Mouse (Mus musculus): ENCODE measurements around the gene Slc25a30. TPM values are rescaled to one million over a fixed set of nuclear protein-coding genes. Genes with fewer than 3 reads are reported as not detected.

Slc25a30 gene
- polyA plus RNA-seq, 1 experiment, result 7.7 TPM

DNA sequence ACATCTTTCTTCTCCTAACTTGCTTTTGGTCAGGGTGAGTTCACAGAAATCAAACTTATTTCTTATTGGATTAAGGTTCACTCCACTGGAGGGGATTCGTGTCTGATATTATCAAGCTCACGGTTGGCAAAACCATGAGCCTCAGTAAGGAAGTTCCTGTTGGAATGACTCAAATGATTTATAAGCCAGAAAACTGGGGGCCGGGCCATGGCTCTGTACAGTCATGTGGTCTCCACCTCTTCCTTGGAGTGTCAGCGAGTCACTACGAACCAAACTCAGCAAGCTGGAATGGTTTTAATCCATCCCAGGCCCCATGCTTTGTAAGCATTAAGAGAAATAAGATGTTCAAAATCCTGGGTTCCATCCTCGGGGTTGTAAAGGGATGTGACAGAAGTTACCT lies 29.9 kb downstream of the Slc25a30 start:
- no peak for DNase-seq
- WGBS, result 61% methylated on average over 6 of the region's 6 CpGs
- Histone ChIP-seq H3K4me1 (ENCODE audit: control insufficient read depth, insufficient read depth, low read length) (peaks cover 3% of the 10 kb centered on the region; the same call in 1 of the 2 replicates), H3K4me3 (replicated peaks; ENCODE audit: extremely low read depth, low read depth, low read length) (no peak overlapping the region)
- no peak for TF ChIP-seq POLR2A (IDR thresholded peaks at IDR 0.05; ENCODE audit: borderline replicate concordance, extremely low read depth, low read depth, low read length)
- TF ChIP-seq CTCF (IDR thresholded peaks at IDR 0.05; ENCODE audit: insufficient read depth, low read length), result no peak

DNA sequence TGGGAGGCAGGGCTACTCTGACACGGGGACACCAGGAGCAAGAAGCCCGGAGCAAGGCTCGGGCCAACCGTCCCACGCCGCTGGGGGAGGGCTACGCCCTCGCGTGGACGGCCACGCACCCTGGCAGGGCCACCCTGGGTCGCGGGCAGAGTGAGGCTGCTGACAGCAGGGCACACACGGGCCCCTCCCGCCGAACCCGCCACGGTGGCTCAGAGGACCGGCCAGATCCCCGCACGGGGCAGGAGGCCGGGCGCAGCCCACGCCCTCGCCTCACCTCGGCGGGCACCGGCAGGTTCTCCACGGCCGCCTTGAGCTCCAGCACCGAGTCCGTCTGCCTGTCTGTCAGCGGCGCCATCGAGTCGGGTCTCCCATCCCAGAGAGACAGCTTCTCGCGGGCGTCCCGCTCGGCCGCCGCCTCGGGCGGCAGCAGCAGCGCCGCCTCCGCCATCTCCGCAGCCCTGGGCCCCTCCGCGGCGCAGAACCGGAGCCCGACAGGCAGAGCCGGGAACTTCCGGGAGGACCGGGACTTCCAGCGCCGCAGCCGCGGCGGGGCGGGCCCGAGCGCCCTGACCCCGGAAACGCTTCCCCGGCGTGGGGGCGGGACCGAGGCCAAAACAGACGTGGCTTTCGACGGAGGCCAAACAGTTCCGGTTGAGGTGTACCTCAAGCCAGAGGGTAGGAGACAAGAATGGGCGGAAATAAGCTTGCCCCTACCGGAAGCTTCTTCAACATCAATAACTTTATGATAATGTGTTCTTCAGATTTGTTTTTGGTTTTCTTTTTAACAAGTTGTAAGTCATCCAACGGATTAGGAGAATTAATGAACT lies 32.6 kb downstream of the Slc25a30 start, which contains the start of gene Cog3:
Gene Cog3 (minus strand): TSS at position 527 of the 827 bp plus-strand sequence.
- peak; percentile 98 for DNase-seq
- peaks cover 5% of the 10 kb centered on the region for H3K4me1 ChIP-seq (ENCODE audit: control insufficient read depth, insufficient read depth, low read length)
- under 1% methylated on average over 78 of the region's 78 CpGs for WGBS
- TF ChIP-seq POLR2A (IDR thresholded peaks at IDR 0.05; ENCODE audit: borderline replicate concordance, extremely low read depth, low read depth, low read length) (0 out of 2 replicates have a peak, but pooled peaks have one; percentile 55), CTCF (IDR thresholded peaks at IDR 0.05; ENCODE audit: insufficient read depth, low read length) (no peak)
- peak within 1 kb of the TSS; percentile 84 for H3K4me3 ChIP-seq (replicated peaks; ENCODE audit: extremely low read depth, low read depth, low read length)

GRCm38 (mm10) chr14:75753206-75753605 lies 33.6 kb downstream of the Slc25a30 start:
- H3K4me3 ChIP-seq (replicated peaks; ENCODE audit: extremely low read depth, low read depth, low read length), result no peak overlapping the region
- WGBS, result 22% methylated on average over 8 of the region's 8 CpGs
- H3K4me1 ChIP-seq (ENCODE audit: control insufficient read depth, insufficient read depth, low read length), result peaks cover 5% of the 10 kb centered on the region
- TF ChIP-seq POLR2A (IDR thresholded peaks at IDR 0.05; ENCODE audit: borderline replicate concordance, extremely low read depth, low read depth, low read length) (no peak), CTCF (IDR thresholded peaks at IDR 0.05; ENCODE audit: insufficient read depth, low read length) (no peak)
- no peak for DNase-seq

- WGBS, result 72% methylated on average over 4 of the region's 4 CpGs
- TF ChIP-seq CTCF (IDR thresholded peaks at IDR 0.05; ENCODE audit: insufficient read depth, low read length) (no peak), POLR2A (IDR thresholded peaks at IDR 0.05; ENCODE audit: borderline replicate concordance, extremely low read depth, low read depth, low read length) (no peak)
- Histone ChIP-seq H3K4me3 (replicated peaks; ENCODE audit: extremely low read depth, low read depth, low read length) (no peak overlapping the region), H3K4me1 (ENCODE audit: control insufficient read depth, insufficient read depth, low read length) (peaks cover 5% of the 10 kb centered on the region)
- DNase-seq, result no peak
These were observed 35.8 kb downstream of the Slc25a30 start for GRCm38 (mm10) chr14:75751040-75751439.

GRCm38 (mm10) chr14:75749123-75749522 lies 37.7 kb downstream of the Slc25a30 start:
- no peak for DNase-seq
- no peak overlapping the region for H3K4me3 ChIP-seq (replicated peaks; ENCODE audit: extremely low read depth, low read depth, low read length)
- TF ChIP-seq POLR2A (IDR thresholded peaks at IDR 0.05; ENCODE audit: borderline replicate concordance, extremely low read depth, low read depth, low read length) (no peak), CTCF (IDR thresholded peaks at IDR 0.05; ENCODE audit: insufficient read depth, low read length) (no peak)
- WGBS, result 94% methylated on average over 4 of the region's 4 CpGs
- peaks cover 5% of the 10 kb centered on the region for H3K4me1 ChIP-seq (ENCODE audit: control insufficient read depth, insufficient read depth, low read length)

GRCm38 (mm10) chr14:75747960-75748359 lies 38.9 kb downstream of the Slc25a30 start:
- TF ChIP-seq CTCF (IDR thresholded peaks at IDR 0.05; ENCODE audit: insufficient read depth, low read length), result no peak
- TF ChIP-seq POLR2A (IDR thresholded peaks at IDR 0.05; ENCODE audit: borderline replicate concordance, extremely low read depth, low read depth, low read length), result no peak
- Histone ChIP-seq H3K4me3 (replicated peaks; ENCODE audit: extremely low read depth, low read depth, low read length) (no peak overlapping the region), H3K4me1 (ENCODE audit: control insufficient read depth, insufficient read depth, low read length) (peaks cover 5% of the 10 kb centered on the region)
- 97% methylated on average over 2 of the region's 2 CpGs for WGBS
- DNase-seq, result no peak

- H3K4me1 ChIP-seq (ENCODE audit: control insufficient read depth, insufficient read depth, low read length), result no peaks in the 10 kb centered on the region
- TF ChIP-seq CTCF (IDR thresholded peaks at IDR 0.05; ENCODE audit: insufficient read depth, low read length), result no peak
- no peak for TF ChIP-seq POLR2A (IDR thresholded peaks at IDR 0.05; ENCODE audit: borderline replicate concordance, extremely low read depth, low read depth, low read length)
- no peak overlapping the region for H3K4me3 ChIP-seq (replicated peaks; ENCODE audit: extremely low read depth, low read depth, low read length)
- WGBS, result 82% methylated on average over 3 of the region's 3 CpGs
- no peak for DNase-seq
These were observed 44.9 kb downstream of the Slc25a30 start for GRCm38 (mm10) chr14:75741904-75742303.

- H3K4me3 ChIP-seq (replicated peaks; ENCODE audit: extremely low read depth, low read depth, low read length), result no peak overlapping the region
- 81% methylated on average over 3 of the region's 3 CpGs for WGBS
- DNase-seq, result no peak
- TF ChIP-seq CTCF (IDR thresholded peaks at IDR 0.05; ENCODE audit: insufficient read depth, low read length) (no peak), POLR2A (IDR thresholded peaks at IDR 0.05; ENCODE audit: borderline replicate concordance, extremely low read depth, low read depth, low read length) (no peak)
- H3K4me1 ChIP-seq (ENCODE audit: control insufficient read depth, insufficient read depth, low read length), result no peaks in the 10 kb centered on the region
These were observed 51.2 kb downstream of the Slc25a30 start for GRCm38 (mm10) chr14:75735597-75735996.

DNA sequence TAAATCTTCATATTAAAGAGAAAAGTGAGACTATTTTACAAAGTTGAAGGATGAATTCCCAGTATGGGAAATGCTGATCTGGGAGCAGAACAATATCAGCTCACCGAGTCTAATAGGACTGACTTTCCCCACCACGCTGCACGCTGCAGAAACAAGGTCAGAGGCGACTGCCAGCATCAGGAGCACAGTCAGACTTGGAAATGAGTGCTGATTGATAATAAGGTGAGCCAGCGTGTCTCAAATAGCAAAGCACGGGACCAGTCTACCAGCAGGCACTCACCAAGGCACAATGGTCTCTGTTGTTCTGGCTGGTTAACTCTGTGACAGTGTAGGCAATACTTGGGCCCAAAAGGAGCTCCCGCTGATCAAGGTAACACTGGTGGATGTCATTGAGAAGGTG lies 54.2 kb downstream of the Slc25a30 start:
- no peak for TF ChIP-seq POLR2A (IDR thresholded peaks at IDR 0.05; ENCODE audit: borderline replicate concordance, extremely low read depth, low read depth, low read length)
- no peak for TF ChIP-seq CTCF (IDR thresholded peaks at IDR 0.05; ENCODE audit: insufficient read depth, low read length)
- no peak overlapping the region for H3K4me3 ChIP-seq (replicated peaks; ENCODE audit: extremely low read depth, low read depth, low read length)
- 95% methylated on average over 7 of the region's 7 CpGs for WGBS
- DNase-seq, result no peak
- H3K4me1 ChIP-seq (ENCODE audit: control insufficient read depth, insufficient read depth, low read length), result no peaks in the 10 kb centered on the region

- TF ChIP-seq POLR2A (IDR thresholded peaks at IDR 0.05; ENCODE audit: borderline replicate concordance, extremely low read depth, low read depth, low read length) (no peak), CTCF (IDR thresholded peaks at IDR 0.05; ENCODE audit: insufficient read depth, low read length) (no peak)
- Histone ChIP-seq H3K4me1 (ENCODE audit: control insufficient read depth, insufficient read depth, low read length) (no peaks in the 10 kb centered on the region), H3K4me3 (replicated peaks; ENCODE audit: extremely low read depth, low read depth, low read length) (no peak overlapping the region)
- DNase-seq, result no peak
- WGBS, result 65% methylated on average over 2 of the region's 2 CpGs
These were observed 55.5 kb downstream of the Slc25a30 start for GRCm38 (mm10) chr14:75731361-75731760.

Measured in lung, adult 2 months (tissue).